Mouse (Mus musculus): Measurements from ENCODE around the gene Syk. TPM values are rescaled to one million over a fixed set of nuclear protein-coding genes. Genes with fewer than 3 reads are reported as not detected.

The Syk gene
- polyA plus RNA-seq, 1 experiment from 2014 or later = 3.7 TPM

DNA sequence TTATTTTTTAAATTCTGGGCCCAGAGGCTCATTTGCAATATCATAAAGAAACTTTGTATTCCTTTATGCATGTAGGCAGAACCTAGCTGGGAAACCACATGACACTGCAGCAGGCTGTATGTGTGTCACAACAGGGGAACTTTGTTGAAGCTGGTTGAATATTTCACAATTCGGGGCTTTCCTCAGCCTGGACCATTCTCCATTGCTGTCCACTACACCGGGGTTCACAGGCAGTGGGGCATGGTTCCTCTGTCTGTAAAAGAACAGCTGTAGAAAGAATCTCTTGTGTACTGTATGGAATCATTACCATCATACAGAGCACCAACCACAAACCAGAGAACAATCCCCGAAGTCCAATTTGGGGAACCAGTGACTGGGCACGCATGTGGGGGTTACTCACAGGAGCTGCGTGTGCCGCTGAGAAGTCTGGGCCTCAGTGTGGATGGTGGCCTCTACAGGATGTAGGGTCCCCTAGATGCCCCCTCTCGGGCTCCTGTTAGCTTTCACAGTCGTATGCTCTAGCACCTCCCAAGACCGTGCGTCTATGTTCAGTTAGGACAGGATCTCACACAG, 53.3 kb downstream of the Syk start:
- ATAC-seq (ENCODE audit: insufficient read depth, low FRiP score, low read depth) = no peak
- H3K9ac ChIP-seq = no peak overlapping the region
- H3K27me3 ChIP-seq (replicated peaks) = no peaks in the 10 kb centered on the region
- 84% methylated on average over 10 of the region's 10 CpGs for WGBS
- no peaks in the 10 kb centered on the region for H3K4me1 ChIP-seq
- no peaks in the 10 kb centered on the region for H3K36me3 ChIP-seq
- no peak overlapping the region for H3K4me3 ChIP-seq (replicated peaks)
- no peaks in the 10 kb centered on the region for H3K9me3 ChIP-seq
- H3K27ac ChIP-seq = no peak overlapping the region
- H3K4me2 ChIP-seq = no peak overlapping the region

GRCm38 (mm10) chr13:52646566-52646965, 63.6 kb downstream of the Syk start:
- Histone ChIP-seq H3K4me1 (no peaks in the 10 kb centered on the region), H3K9ac (no peak overlapping the region), H3K36me3 (no peaks in the 10 kb centered on the region), H3K4me3 (replicated peaks) (no peak overlapping the region), H3K27ac (no peak overlapping the region), H3K27me3 (replicated peaks) (no peaks in the 10 kb centered on the region), H3K4me2 (no peak overlapping the region), H3K9me3 (no peaks in the 10 kb centered on the region)
- ATAC-seq (ENCODE audit: insufficient read depth, low FRiP score, low read depth) = no peak
- 71% methylated on average over 3 of the region's 3 CpGs for WGBS

DNA sequence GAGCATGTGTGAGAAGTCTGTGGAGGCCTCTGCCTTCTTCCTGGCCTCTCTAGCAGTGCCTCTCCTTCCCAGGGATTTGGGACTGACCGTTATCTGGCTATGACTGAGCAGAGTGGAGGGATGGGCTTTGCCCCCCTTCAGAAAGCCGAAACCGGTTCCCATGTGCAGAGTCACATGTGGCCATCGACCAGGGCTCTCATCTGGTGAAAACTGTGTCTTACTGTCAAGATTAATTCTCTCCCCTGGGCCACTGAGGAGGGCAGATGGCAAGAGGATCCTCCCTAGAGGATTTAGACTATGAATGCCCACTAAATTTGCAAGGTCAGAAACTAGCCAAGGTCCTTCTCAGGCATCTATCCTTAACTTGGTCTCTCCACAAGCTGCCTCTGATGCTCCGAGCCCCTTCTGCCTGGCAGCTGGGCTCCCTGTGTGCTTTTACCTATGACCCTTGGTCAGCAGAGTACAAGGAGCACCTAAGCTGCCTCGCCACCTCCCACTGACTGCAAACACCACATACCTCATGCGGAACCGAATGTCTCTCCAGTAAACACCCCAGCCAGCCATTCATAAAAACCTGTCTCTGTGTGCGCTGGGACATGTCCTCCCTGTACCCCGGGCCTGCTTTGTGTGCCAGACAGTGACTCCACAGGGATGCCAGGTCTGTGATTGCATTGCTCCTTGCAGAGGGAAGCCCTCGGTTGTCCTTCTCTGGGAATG, 65.2 kb downstream of the Syk start:
- Histone ChIP-seq H3K9ac (no peak overlapping the region), H3K4me2 (no peak overlapping the region), H3K4me3 (replicated peaks) (no peak overlapping the region), H3K27me3 (replicated peaks) (no peaks in the 10 kb centered on the region), H3K9me3 (no peaks in the 10 kb centered on the region), H3K4me1 (no peaks in the 10 kb centered on the region), H3K27ac (no peak overlapping the region), H3K36me3 (no peaks in the 10 kb centered on the region)
- ATAC-seq (ENCODE audit: insufficient read depth, low FRiP score, low read depth) = no peak
- 65% methylated on average over 11 of the region's 11 CpGs for WGBS

GRCm38 (mm10) chr13:52649791-52650418, 66.9 kb downstream of the Syk start:
- WGBS = 94% methylated on average over 6 of the region's 6 CpGs
- H3K4me2 ChIP-seq = no peak overlapping the region
- no peak overlapping the region for H3K27ac ChIP-seq
- H3K4me1 ChIP-seq = no peaks in the 10 kb centered on the region
- H3K27me3 ChIP-seq (replicated peaks) = no peaks in the 10 kb centered on the region
- H3K4me3 ChIP-seq (replicated peaks) = no peak overlapping the region
- no peaks in the 10 kb centered on the region for H3K9me3 ChIP-seq
- H3K36me3 ChIP-seq = no peaks in the 10 kb centered on the region
- H3K9ac ChIP-seq = no peak overlapping the region
- ATAC-seq (ENCODE audit: insufficient read depth, low FRiP score, low read depth) = no peak

- H3K4me3 ChIP-seq (replicated peaks) = no peak overlapping the region
- no peaks in the 10 kb centered on the region for H3K36me3 ChIP-seq
- no peaks in the 10 kb centered on the region for H3K9me3 ChIP-seq
- H3K27ac ChIP-seq = no peak overlapping the region
- WGBS = 42% methylated on average over 11 of the region's 12 CpGs
- ATAC-seq (ENCODE audit: insufficient read depth, low FRiP score, low read depth) = no peak
- no peak overlapping the region for H3K4me2 ChIP-seq
- no peaks in the 10 kb centered on the region for H3K27me3 ChIP-seq (replicated peaks)
- no peak overlapping the region for H3K9ac ChIP-seq
- no peaks in the 10 kb centered on the region for H3K4me1 ChIP-seq
Observed at GRCm38 (mm10) chr13:52651383-52652252, 68.6 kb downstream of the Syk start.

- Histone ChIP-seq H3K27me3 (replicated peaks) (no peaks in the 10 kb centered on the region), H3K27ac (no peak overlapping the region), H3K9ac (no peak overlapping the region), H3K9me3 (no peaks in the 10 kb centered on the region), H3K4me1 (no peaks in the 10 kb centered on the region), H3K36me3 (no peaks in the 10 kb centered on the region), H3K4me3 (replicated peaks) (no peak overlapping the region), H3K4me2 (no peak overlapping the region)
- ATAC-seq (ENCODE audit: insufficient read depth, low FRiP score, low read depth) = no peak
- WGBS = 83% methylated on average over 8 of the region's 8 CpGs
Observed at GRCm38 (mm10) chr13:52652253-52652628, 69.3 kb downstream of the Syk start.

DNA sequence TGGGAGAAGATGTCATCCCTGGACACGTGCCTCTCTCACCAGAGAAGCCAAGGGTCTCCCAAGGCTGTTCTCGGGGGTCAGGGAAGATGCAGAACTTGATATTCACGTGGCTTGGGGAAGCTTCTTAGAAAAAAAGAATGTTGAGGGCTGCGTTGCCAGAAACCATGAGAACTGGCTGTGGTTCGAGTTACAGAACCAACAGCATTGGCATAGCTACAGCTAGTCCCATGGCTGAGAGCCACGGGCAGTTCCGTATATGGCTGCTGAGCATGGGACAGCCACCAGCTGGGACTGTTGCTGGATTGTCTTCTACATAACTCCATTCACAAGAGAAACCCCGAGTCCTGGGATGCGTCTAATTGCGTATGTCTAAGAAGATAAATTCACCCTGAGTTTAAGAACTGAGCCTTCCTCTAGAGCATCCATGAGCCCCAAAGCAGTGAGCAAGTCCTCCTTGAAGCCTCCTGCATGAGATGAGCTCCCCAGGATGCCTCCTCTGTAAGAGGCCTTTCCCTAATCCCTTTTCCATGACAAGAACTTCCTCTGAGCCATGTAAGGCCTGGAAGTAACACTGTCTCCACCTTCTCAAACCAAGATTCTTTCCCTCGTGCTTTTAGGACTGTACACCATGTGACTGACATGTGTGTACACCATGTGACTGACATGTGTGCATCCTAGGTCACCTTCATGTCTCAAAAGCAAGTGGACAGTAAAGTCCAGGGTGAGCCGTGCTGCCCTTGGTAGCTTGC, 71.3 kb downstream of the Syk start:
- 60% methylated on average over 12 of the region's 12 CpGs for WGBS
- 0 out of 2 replicates have a peak, but pooled peaks cover 4% of the 10 kb centered on the region for H3K4me1 ChIP-seq
- 0 out of 2 replicates have a peak, but pooled peaks cover 3% of the 10 kb centered on the region for H3K27me3 ChIP-seq (replicated peaks)
- H3K9me3 ChIP-seq = no peaks in the 10 kb centered on the region
- ATAC-seq (ENCODE audit: insufficient read depth, low FRiP score, low read depth) = no peak
- no peaks in the 10 kb centered on the region for H3K36me3 ChIP-seq
- no peak overlapping the region for H3K9ac ChIP-seq
- H3K4me3 ChIP-seq (replicated peaks) = no peak overlapping the region
- H3K4me2 ChIP-seq = no peak overlapping the region
- no peak overlapping the region for H3K27ac ChIP-seq

DNA sequence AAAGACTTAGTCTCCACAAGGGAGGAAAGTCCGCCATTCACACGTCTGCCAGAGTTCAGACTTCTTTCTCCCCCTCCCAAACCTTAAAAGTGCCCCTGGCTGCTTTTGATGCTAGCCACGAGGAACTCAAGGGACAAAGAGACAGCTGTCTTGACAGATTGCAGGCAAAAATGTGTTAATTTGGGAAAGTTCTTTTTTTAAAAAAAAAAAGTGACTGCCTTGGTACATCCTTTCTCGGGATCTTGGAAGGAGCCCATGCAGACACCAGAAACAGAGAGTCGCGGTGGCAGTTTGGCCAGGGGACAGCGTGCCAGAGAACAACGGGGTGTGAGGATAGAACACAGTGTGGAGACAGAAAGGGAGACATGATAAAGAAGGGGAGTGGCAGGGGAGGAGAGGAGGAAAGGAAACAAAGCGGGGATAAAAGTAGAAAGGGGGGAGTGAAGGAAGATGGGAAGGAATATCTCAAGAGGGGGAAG, 71.9 kb downstream of the Syk start:
- Histone ChIP-seq H3K9me3 (no peaks in the 10 kb centered on the region), H3K9ac (no peak overlapping the region), H3K4me3 (replicated peaks) (no peak overlapping the region), H3K27me3 (replicated peaks) (0 out of 2 replicates have a peak, but pooled peaks cover 3% of the 10 kb centered on the region), H3K36me3 (no peaks in the 10 kb centered on the region), H3K27ac (no peak overlapping the region), H3K4me2 (no peak overlapping the region), H3K4me1 (0 out of 2 replicates have a peak, but pooled peaks cover 5% of the 10 kb centered on the region)
- 33% methylated on average over 9 of the region's 9 CpGs for WGBS
- ATAC-seq (ENCODE audit: insufficient read depth, low FRiP score, low read depth) = no peak

GRCm38 (mm10) chr13:52657966-52658365, 75.0 kb downstream of the Syk start:
- H3K27me3 ChIP-seq (replicated peaks) = 0 out of 2 replicates have a peak, but pooled peaks cover 3% of the 10 kb centered on the region
- H3K4me3 ChIP-seq (replicated peaks) = no peak overlapping the region
- ATAC-seq (ENCODE audit: insufficient read depth, low FRiP score, low read depth) = no peak
- no peak overlapping the region for H3K27ac ChIP-seq
- no peak overlapping the region for H3K4me2 ChIP-seq
- no peak overlapping the region for H3K9ac ChIP-seq
- H3K36me3 ChIP-seq = no peaks in the 10 kb centered on the region
- WGBS = 84% methylated on average over 7 of the region's 7 CpGs
- 0 out of 2 replicates have a peak, but pooled peaks cover 5% of the 10 kb centered on the region for H3K4me1 ChIP-seq
- H3K9me3 ChIP-seq = no peaks in the 10 kb centered on the region

DNA sequence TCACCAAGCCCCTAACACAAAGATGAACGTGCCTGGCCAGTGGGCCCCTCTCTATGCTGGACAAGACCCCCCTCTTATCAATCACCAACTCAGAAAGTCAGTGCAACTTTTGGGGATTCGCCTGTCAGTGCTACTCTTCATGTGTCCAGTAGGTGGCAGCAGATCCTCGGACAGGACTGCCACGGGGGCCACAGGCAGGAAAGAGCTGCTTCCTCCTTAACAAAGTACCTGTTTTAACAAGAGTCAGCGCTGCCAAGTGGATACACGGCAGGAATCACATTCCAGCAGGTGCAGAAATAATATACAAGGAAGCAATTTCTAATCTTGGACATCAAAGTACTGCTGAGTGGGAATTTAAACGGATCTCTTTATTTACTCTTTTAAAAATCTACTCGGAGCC, 75.5 kb downstream of the Syk start:
- H3K4me2 ChIP-seq = no peak overlapping the region
- H3K27me3 ChIP-seq (replicated peaks) = 0 out of 2 replicates have a peak, but pooled peaks cover 3% of the 10 kb centered on the region
- no peak overlapping the region for H3K27ac ChIP-seq
- no peaks in the 10 kb centered on the region for H3K9me3 ChIP-seq
- H3K4me3 ChIP-seq (replicated peaks) = no peak overlapping the region
- no peak overlapping the region for H3K9ac ChIP-seq
- no peaks in the 10 kb centered on the region for H3K36me3 ChIP-seq
- 4% methylated on average over 8 of the region's 8 CpGs for WGBS
- H3K4me1 ChIP-seq = 0 out of 2 replicates have a peak, but pooled peaks cover 5% of the 10 kb centered on the region
- ATAC-seq (ENCODE audit: insufficient read depth, low FRiP score, low read depth) = peak; percentile 50

DNA sequence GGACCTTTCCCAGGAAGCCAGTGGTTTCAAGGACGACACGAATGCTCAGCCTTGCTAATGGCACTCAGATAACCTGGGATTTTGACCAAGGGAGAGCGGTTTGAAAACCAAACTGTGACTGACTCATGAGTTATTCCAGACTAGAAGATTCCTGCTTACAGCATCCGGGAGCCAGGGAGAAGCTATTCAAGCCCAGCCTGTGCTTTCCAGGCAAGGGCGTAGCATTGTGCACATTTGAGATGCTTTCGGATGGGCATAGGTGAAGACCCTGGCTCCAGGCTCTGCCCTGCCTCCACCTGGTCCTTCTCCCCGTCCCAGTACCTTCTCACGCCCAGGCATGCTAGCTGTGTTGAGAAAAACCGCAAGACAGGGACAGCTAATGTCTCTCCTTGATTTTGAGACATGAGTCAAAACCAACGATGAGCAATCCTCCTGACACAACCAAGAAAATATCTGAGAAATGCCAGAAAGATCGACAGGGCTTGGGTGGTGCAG, 76.2 kb downstream of the Syk start:
- Histone ChIP-seq H3K9me3 (no peaks in the 10 kb centered on the region), H3K9ac (no peak overlapping the region), H3K4me1 (0 out of 2 replicates have a peak, but pooled peaks cover 5% of the 10 kb centered on the region), H3K4me3 (replicated peaks) (no peak overlapping the region), H3K4me2 (no peak overlapping the region), H3K27ac (no peak overlapping the region; the same call in 1 of the 2 replicates), H3K36me3 (no peaks in the 10 kb centered on the region), H3K27me3 (replicated peaks) (0 out of 2 replicates have a peak, but pooled peaks cover 3% of the 10 kb centered on the region)
- no peak for ATAC-seq (ENCODE audit: insufficient read depth, low FRiP score, low read depth)
- WGBS = 78% methylated on average over 11 of the region's 11 CpGs
